Mouse (Mus musculus): ENCODE measurements around the gene Adsl. TPM values are rescaled to one million over a fixed set of nuclear protein-coding genes. Genes with fewer than 3 reads are reported as not detected.
"Not testable (repeated sequence)": the region's sequence is repeated elsewhere in the genome, so short reads cannot be mapped to it uniquely, and the experiment has no call there.

Adsl gene
- polyA plus RNA-seq (2015; fragmentation: Nextera tagmentation; extraction: Ambion mirVana): 147 and 178 TPM in 2 replicates

DNA sequence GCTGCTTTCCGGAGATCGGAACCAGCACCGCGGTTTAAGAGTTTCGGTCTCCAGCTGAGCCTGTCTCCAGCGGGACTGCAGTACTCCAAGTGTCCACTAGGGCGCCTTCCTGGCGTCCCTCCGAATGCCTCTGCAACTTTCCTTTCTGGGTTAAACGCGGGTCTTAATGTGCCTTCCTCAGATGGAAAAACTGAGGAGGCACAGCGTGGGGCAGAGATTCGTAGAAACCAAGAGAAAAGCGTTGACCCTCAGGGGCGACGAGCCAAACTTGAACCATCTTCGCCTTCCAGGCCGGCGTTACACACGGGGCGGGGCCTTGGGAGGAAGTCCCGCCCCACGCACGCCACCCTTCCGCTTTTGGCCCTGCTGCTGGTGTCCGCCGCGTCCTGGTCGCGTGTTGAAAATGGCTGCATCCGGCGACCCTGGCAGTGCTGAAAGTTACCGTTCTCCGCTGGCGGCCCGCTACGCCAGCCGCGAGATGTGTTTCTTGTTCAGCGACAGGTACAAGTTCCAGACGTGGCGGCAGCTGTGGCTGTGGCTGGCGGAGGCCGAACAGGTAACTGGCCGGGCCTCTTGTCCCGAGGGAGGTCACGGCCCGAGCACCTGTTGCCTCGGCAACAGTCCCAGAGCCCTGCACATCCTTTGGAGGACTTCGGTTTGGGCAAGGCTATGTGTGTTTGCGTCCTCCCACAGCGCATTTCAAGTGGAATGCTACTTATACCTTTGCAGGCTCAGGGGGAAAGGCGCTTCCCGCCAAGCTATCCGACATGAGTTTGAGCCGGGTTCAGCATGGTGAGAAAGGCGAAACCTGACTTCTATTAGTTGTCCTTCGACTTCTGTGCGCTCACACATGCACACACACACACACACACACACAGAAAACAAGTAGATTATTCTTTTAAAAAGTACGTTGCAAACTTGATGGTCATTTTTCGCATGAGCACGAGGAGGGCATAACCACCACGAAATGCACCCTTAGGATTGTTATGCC is at the start of gene Adsl:
Gene Adsl, plus strand, starts transcription at position 346 of the 991 bp plus-strand sequence.
- Histone ChIP-seq H3K27me3 (replicated peaks) (no peaks in the 10 kb centered on the region), H3K27ac (peak within 1 kb of the TSS; percentile 88), H3K9ac (peak within 1 kb of the TSS; percentile 74), H3K9me3 (no peaks in the 10 kb centered on the region), H3K36me3 (peaks cover 9% of the 10 kb centered on the region; the same call in 1 of the 2 replicates), H3K4me3 (replicated peaks) (peak within 1 kb of the TSS; percentile 93), H3K4me1 (peaks cover 9% of the 10 kb centered on the region), H3K4me2 (peak within 1 kb of the TSS; percentile 69)
- peak; percentile 93 for ATAC-seq (ENCODE audit: insufficient read depth, low FRiP score, low read depth)
- WGBS: under 1% methylated on average over 63 of the region's 63 CpGs

DNA sequence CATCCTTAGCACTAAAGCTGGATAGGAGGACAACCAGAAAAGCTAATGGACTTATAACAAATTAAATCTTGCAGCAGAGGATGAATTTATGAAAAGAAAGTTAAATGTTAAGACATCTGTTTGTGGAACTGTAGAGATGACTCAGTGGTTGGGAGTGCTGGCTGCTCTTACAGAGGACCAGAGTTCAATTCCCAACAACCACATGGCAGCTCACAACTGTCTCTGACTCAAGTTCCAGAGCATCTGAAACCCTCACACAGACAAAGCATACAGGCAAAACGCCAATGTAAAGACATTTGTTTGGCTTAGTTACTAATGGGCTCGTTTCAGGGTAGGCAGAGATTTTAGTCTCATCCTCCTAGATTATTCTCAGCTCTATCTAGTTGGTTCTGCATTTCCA is 48.5 kb upstream of the Adsl start:
- Histone ChIP-seq H3K9me3 (no peaks in the 10 kb centered on the region), H3K4me3 (replicated peaks) (no peak overlapping the region), H3K4me2 (no peak overlapping the region), H3K4me1 (no peaks in the 10 kb centered on the region), H3K9ac (no peak overlapping the region), H3K27me3 (replicated peaks) (no peaks in the 10 kb centered on the region), H3K27ac (no peak overlapping the region), H3K36me3 (peaks cover 39% of the 10 kb centered on the region)
- ATAC-seq (ENCODE audit: insufficient read depth, low FRiP score, low read depth): no peak
- WGBS: 73% methylated on average over 2 of the region's 2 CpGs

DNA sequence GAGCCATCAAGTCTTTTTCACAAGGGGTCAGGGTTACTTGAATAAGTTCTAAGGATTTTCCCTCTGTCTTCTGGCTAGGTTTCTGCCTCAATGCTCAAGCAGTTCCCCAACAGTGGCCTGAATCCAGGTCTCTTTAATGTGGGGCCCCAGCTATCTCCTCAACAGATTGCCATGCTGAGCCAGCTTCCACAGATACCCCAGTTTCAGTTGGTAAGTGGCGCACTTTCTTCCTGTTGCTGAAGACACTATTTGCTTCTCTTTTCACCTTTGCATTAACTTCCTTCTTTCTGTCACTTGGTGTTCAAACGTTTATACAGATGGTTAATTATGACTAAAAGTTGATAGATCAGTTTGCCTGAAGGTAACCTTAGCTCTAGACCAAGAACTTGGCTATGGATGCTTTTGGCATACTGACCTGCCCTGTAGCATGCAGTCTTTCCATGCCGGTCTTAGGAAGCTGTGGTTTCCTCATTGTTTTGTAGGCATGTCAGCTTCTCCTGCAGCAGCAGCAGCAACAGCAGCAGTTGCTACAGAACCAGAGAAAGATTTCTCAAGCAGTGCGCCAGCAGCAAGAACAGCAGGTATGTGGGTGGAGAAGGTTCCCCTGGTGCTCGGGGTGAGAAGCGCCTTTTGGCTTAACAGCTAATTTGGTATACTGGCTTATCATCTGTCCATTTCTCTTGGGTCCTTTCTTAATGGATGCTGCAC is 46.3 kb upstream of the Adsl start:
- H3K36me3 ChIP-seq: peaks cover 49% of the 10 kb centered on the region
- WGBS: 79% methylated on average over 6 of the region's 6 CpGs
- no peaks in the 10 kb centered on the region for H3K27me3 ChIP-seq (replicated peaks)
- no peaks in the 10 kb centered on the region for H3K9me3 ChIP-seq
- H3K4me1 ChIP-seq: no peaks in the 10 kb centered on the region
- H3K9ac ChIP-seq: no peak overlapping the region
- no peak for ATAC-seq (ENCODE audit: insufficient read depth, low FRiP score, low read depth)
- H3K27ac ChIP-seq: no peak overlapping the region
- no peak overlapping the region for H3K4me3 ChIP-seq (replicated peaks)
- H3K4me2 ChIP-seq: no peak overlapping the region

DNA sequence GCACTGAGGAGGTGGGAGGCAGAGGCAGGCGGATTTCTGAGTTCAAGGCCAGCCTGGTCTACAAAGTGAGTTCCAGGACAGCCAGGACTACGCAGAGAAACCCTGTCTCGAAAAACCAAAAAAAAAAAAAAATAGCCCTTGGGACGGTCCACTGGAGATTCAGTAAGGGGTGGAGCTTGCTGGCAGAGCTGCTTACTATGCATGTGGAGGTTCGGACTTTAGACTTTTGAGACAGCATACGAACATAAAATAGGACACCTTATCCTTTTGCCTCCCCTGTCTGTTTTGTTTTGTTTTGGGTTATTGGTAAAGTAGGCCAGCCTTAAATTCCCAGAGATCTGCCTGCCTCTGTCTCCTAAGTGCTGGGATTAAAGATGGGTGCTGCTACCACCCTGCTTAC is 43.5 kb upstream of the Adsl start:
- not testable (repeated sequence) for H3K4me2 ChIP-seq
- H3K36me3 ChIP-seq: peaks cover 46% of the 10 kb centered on the region
- 90% methylated on average over 6 of the region's 6 CpGs for WGBS

DNA sequence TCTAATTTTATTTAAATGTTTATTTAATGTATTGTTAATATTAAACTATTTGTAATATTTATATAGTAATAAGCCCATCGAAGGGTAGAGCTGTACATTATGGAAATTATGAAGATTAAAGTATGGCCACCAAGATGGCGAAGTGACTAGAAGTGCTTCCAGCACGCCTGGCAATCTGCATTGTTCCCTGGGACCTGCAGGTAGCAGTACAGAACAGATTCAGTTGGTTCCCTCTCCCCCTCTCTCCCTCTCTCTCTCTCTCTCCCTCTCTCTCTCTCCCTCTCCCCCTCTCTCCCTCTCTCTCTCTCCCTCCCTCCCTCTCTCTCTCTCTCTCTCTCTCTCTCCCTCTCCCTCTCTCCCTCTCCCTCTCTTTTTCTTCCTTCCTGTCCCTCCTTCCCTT is 38.1 kb upstream of the Adsl start:
- Histone ChIP-seq H3K4me1 (no peaks in the 10 kb centered on the region), H3K4me2 (no peak overlapping the region), H3K36me3 (peaks cover 42% of the 10 kb centered on the region), H3K27me3 (replicated peaks) (no peaks in the 10 kb centered on the region), H3K4me3 (replicated peaks) (no peak overlapping the region), H3K27ac (no peak overlapping the region), H3K9ac (no peak overlapping the region), H3K9me3 (no peaks in the 10 kb centered on the region)
- 91% methylated on average over 3 of the region's 3 CpGs for WGBS
- ATAC-seq (ENCODE audit: insufficient read depth, low FRiP score, low read depth): no peak

More for the DNA sequence above, 43.5 kb upstream of the Adsl start:
- H3K9me3 ChIP-seq; H3K27me3 ChIP-seq (replicated peaks); H3K4me1 ChIP-seq; H3K4me3 ChIP-seq (replicated peaks); ATAC-seq (ENCODE audit: insufficient read depth, low FRiP score, low read depth); H3K9ac ChIP-seq; H3K27ac ChIP-seq: not testable (repeated sequence)

DNA sequence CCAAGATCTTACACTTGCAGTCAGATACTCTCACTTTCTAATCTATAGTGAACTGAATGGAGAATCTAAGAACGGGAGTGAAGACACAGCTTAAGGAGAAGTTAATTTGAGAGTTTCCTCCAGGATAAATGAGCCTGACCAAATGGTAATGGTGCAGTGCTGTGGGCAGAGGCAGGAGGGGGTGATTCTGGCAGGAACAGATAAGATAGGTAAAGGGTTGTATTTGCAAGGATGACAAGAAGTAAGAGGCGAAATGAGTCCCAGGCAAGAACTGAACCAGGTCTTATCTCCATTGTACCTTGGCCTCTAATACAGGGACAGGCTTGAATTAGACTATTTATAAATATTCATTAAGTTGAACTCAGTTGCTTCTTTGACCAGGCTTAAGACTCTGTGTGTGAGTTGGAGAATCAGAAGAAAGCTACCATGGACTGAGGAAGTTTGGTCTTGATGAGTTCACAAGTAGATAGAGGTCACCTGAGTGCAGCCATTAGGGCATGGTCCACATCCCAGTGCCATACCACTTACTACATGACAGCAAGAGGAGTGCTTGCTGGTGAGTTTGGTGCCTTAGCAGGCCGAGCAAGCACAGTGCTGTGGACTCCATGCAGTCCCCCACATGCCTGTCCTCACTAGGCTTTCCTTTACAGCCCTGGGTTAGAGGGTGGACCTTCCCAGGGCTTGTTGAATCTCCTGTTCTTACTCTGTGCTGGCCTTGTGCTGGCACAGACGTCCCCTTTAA is 37.3 kb upstream of the Adsl start:
- no peak overlapping the region for H3K27ac ChIP-seq
- ATAC-seq (ENCODE audit: insufficient read depth, low FRiP score, low read depth): peak; percentile 79; the same call in 1 of the 2 replicates
- 87% methylated on average over 4 of the region's 4 CpGs for WGBS

DNA sequence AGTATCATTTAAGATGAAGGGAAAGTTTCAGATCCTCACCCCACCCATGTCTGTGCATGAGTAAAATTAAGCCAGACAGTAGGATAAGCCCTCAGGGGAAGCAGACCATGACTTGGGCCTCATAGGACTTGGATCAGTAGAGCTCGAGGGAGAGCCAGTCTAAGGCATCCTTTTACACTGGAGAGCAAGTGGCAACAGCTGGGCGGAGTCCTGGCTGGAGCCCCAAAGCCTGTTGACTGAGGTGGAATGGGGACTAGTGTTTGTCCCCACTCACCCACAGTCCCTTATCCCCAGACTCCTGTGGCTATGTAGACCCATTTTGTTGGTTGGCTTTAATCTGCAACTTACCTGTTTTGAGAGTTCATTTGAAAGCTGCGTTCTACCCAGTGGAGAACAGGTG is 36.1 kb upstream of the Adsl start:
- H3K27ac ChIP-seq: no peak overlapping the region
- H3K4me2 ChIP-seq: no peak overlapping the region
- no peak for ATAC-seq (ENCODE audit: insufficient read depth, low FRiP score, low read depth)
- H3K9me3 ChIP-seq: no peaks in the 10 kb centered on the region
- 87% methylated on average over 3 of the region's 3 CpGs for WGBS
- H3K4me1 ChIP-seq: no peaks in the 10 kb centered on the region
- H3K4me3 ChIP-seq (replicated peaks): no peak overlapping the region
- no peak overlapping the region for H3K9ac ChIP-seq
- no peaks in the 10 kb centered on the region for H3K27me3 ChIP-seq (replicated peaks)
- peaks cover 35% of the 10 kb centered on the region for H3K36me3 ChIP-seq

More for the DNA sequence above, 37.3 kb upstream of the Adsl start:
- Histone ChIP-seq H3K36me3 (peaks cover 37% of the 10 kb centered on the region), H3K27me3 (replicated peaks) (no peaks in the 10 kb centered on the region), H3K9me3 (no peaks in the 10 kb centered on the region), H3K9ac (no peak overlapping the region), H3K4me2 (no peak overlapping the region), H3K4me1 (no peaks in the 10 kb centered on the region), H3K4me3 (replicated peaks) (no peak overlapping the region)

DNA sequence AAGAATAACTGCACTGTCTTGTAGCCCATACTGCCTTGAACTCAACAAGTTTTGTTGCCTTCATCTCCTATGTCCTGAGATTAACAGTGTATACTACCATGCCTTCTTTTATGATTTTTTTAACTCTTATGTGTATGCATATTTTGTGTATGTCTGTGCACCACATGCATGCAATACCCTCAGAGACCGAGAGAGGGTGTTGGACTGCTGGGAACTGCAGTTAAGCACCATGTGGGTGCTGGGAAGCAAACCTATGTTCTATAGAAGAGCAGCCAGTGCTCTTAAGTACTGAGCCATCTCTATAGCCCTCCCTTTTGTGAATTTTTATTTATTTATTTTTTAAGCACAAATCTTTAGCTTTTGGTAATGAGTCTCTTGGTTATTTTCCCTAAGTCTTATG is 34.5 kb upstream of the Adsl start:
- no peak overlapping the region for H3K27ac ChIP-seq
- no peak overlapping the region for H3K4me3 ChIP-seq (replicated peaks)
- no peaks in the 10 kb centered on the region for H3K4me1 ChIP-seq
- H3K4me2 ChIP-seq: no peak overlapping the region
- peaks cover 41% of the 10 kb centered on the region for H3K36me3 ChIP-seq
- no peak overlapping the region for H3K9ac ChIP-seq
- WGBS: 95% methylated on average over 1 of the region's 1 CpGs
- H3K27me3 ChIP-seq (replicated peaks): no peaks in the 10 kb centered on the region
- H3K9me3 ChIP-seq: no peaks in the 10 kb centered on the region
- ATAC-seq (ENCODE audit: insufficient read depth, low FRiP score, low read depth): no peak

DNA sequence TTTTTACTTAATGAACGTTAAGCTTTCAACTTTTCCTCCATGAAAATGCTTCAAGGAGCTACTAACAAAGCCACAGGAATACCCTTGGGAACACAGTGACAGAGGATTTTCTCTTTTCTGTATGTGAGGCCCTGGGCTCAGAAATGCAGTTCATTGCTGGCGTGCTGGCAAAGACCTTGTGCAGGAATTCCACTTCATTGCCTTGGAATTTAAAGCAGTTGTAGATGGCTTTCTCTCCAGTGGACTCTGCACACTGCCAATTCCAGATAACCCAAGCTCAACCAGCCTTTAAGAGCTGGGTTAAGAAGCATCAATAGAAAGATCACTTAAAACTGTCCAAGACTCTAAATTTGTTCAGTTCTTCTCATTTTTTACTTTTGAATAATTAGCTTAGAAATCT is 32.4 kb upstream of the Adsl start:
- no peak overlapping the region for H3K27ac ChIP-seq
- ATAC-seq (ENCODE audit: insufficient read depth, low FRiP score, low read depth): no peak
- 88% methylated on average over 2 of the region's 2 CpGs for WGBS
- no peaks in the 10 kb centered on the region for H3K27me3 ChIP-seq (replicated peaks)
- peaks cover 55% of the 10 kb centered on the region for H3K36me3 ChIP-seq
- no peak overlapping the region for H3K4me2 ChIP-seq
- H3K4me1 ChIP-seq: no peaks in the 10 kb centered on the region
- no peak overlapping the region for H3K4me3 ChIP-seq (replicated peaks)
- no peak overlapping the region for H3K9ac ChIP-seq
- no peaks in the 10 kb centered on the region for H3K9me3 ChIP-seq

DNA sequence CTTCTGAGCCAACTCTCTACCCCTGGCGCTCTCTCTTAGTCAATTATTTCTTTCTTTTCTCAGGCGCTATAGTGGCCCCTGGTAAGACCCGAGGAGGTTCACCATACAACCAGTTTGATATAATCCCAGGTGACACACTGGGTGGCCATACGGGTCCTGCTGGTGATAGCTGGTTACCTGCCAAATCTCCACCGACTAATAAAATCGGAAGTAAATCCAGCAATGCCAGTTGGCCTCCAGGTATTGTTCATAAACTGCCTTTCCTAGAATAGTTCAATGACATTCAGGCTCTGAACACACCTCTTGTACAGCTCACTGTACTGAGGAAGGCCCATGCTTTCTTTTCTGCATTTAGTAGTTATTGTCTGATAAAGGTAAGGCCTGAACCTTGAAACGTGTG is 31.7 kb upstream of the Adsl start:
- Histone ChIP-seq H3K9me3 (no peaks in the 10 kb centered on the region), H3K4me2 (no peak overlapping the region), H3K36me3 (peaks cover 57% of the 10 kb centered on the region), H3K27ac (no peak overlapping the region), H3K4me3 (replicated peaks) (no peak overlapping the region), H3K27me3 (replicated peaks) (no peaks in the 10 kb centered on the region), H3K4me1 (no peaks in the 10 kb centered on the region), H3K9ac (no peak overlapping the region)
- no peak for ATAC-seq (ENCODE audit: insufficient read depth, low FRiP score, low read depth)
- WGBS: 94% methylated on average over 7 of the region's 7 CpGs

DNA sequence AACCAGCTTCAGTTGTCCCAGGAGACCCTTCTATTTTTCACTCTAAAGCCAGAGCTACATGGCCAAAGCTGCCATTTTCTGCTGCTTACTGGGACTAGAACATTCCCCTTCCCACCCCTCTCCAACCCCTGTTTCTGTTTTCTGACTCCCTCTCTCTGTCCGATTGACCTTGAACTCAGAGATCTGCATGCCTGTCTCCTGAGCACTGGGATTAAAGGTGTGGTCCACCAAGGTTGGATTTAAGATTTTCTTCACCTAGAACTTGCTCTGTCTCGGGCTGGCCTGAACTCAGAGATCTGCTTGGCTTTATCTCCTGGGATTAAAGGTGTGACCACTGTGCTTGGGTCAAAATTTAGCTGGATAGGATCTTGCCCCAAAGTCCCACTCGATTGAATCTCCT is 27.9 kb upstream of the Adsl start:
- no peaks in the 10 kb centered on the region for H3K4me1 ChIP-seq
- ATAC-seq (ENCODE audit: insufficient read depth, low FRiP score, low read depth): no peak
- peaks cover 46% of the 10 kb centered on the region for H3K36me3 ChIP-seq
- no peaks in the 10 kb centered on the region for H3K27me3 ChIP-seq (replicated peaks)
- H3K4me2 ChIP-seq: no peak overlapping the region
- H3K9me3 ChIP-seq: no peaks in the 10 kb centered on the region
- no peak overlapping the region for H3K27ac ChIP-seq
- H3K4me3 ChIP-seq (replicated peaks): no peak overlapping the region
- 96% methylated on average over 3 of the region's 3 CpGs for WGBS
- H3K9ac ChIP-seq: no peak overlapping the region

All from stomach, embryonic 15.5 days (tissue).